Comparison of ENCODE assay signal across 20 mouse cellular contexts in genomic region chr9:54499791-54500190, GRCm38 (mm10). TPM values are rescaled to one million over a fixed set of nuclear protein-coding genes. Genes with fewer than 3 reads are reported as not detected.
DNase-seq lines count a peak whose midpoint lies in the region; ATAC-seq and TF ChIP-seq lines count a peak whose summit lies in the region.
"Had no signal": no experiment of that assay in that cellular context is flagged by ENCODE, and none has a peak within 500 bp of the region (broad histone marks: within the 10 kb centered on the region; RNA-seq: fewer than 3 reads in every experiment).

No protein-coding gene starts in this region.

- H3K36me3 ChIP-seq in hindbrain, embryonic 13.5 days: no peaks in the 10 kb centered on the region
- no peaks in the 10 kb centered on the region for H3K36me3 ChIP-seq in hindbrain, embryonic 11.5 days (ENCODE audit: control insufficient read depth, insufficient read depth, low read length)
- no peaks in the 10 kb centered on the region for H3K36me3 ChIP-seq in hindbrain, embryonic 14.5 days (replicated peaks; ENCODE audit: control insufficient read depth, insufficient read depth)
- H3K36me3 ChIP-seq in midbrain, embryonic 16.5 days (ENCODE audit: control insufficient read depth, insufficient read depth, low read length): no peaks in the 10 kb centered on the region
- H3K36me3 ChIP-seq: embryonic facial prominence, embryonic 15.5 days; stomach, embryonic 15.5 days had no signal

- peak overlapping the region; percentile 60 for H3K9ac ChIP-seq in hindbrain, embryonic 13.5 days
- no peak overlapping the region for H3K9ac ChIP-seq in hindbrain, embryonic 11.5 days (ENCODE audit: low read depth, low read length)
- H3K9ac ChIP-seq in hindbrain, embryonic 14.5 days: peak overlapping the region; percentile 98
- no peak overlapping the region for H3K9ac ChIP-seq in midbrain, embryonic 16.5 days (ENCODE audit: low read depth, low read length)
- H3K9ac ChIP-seq: embryonic facial prominence, embryonic 15.5 days; liver, embryonic 14.5 days; stomach, embryonic 15.5 days had no signal

- H3K4me2 ChIP-seq in hindbrain, embryonic 13.5 days: peak overlapping the region; percentile 63
- H3K4me2 ChIP-seq in hindbrain, embryonic 11.5 days (replicated peaks; ENCODE audit: low read depth, low read length): no peak overlapping the region
- peak overlapping the region; percentile 70 for H3K4me2 ChIP-seq in hindbrain, embryonic 14.5 days (replicated peaks)
- peak overlapping the region; percentile 70 for H3K4me2 ChIP-seq in midbrain, embryonic 16.5 days (ENCODE audit: low read length)

- TF ChIP-seq POLR2A in cerebellum, adult 2 months (IDR thresholded peaks at IDR 0.05; ENCODE audit: borderline replicate concordance, insufficient read depth, low read length): no peak

- no peaks in the 10 kb centered on the region for H3K27me3 ChIP-seq in cerebellum, adult 2 months (ENCODE audit: control insufficient read depth, insufficient read depth, low read length)
- no peaks in the 10 kb centered on the region for H3K27me3 ChIP-seq in hindbrain, embryonic 13.5 days
- H3K27me3 ChIP-seq in hindbrain, embryonic 11.5 days (ENCODE audit: control insufficient read depth, insufficient read depth, low read length): 0 out of 2 replicates have a peak, but pooled peaks cover 3% of the 10 kb centered on the region
- no peaks in the 10 kb centered on the region for H3K27me3 ChIP-seq in hindbrain, embryonic 14.5 days (ENCODE audit: control insufficient read depth, insufficient read depth, low read length)
- H3K27me3 ChIP-seq in midbrain, embryonic 16.5 days (ENCODE audit: control insufficient read depth, insufficient read depth, low read depth, low read length): no peaks in the 10 kb centered on the region

- DNase-seq in cerebellum, adult 2 months: peak in 1 of 2 experiments; percentile 28
- DNase-seq in cerebellum, postnatal 4 days (ENCODE audit: low spot score in 2 of 2): no peak
- no peak for DNase-seq in hindbrain, embryonic 11.5 days (ENCODE audit: low spot score)
- DNase-seq in hindbrain, embryonic 14.5 days (ENCODE audit: low spot score): no peak
- no peak for DNase-seq in adrenal gland, postnatal 36 days
- DNase-seq in kidney, postnatal 14 days: no peak
- DNase-seq: layer of hippocampus, adult 9-11 months; left cerebral cortex, postnatal 4 days; lung, postnatal 10 days; thymus, postnatal 25 days had no signal

- H3K27ac ChIP-seq in cerebellum, adult 2 months (ENCODE audit: insufficient read depth, low read length): no peak overlapping the region
- H3K27ac ChIP-seq in hindbrain, embryonic 13.5 days: no peak overlapping the region
- H3K27ac ChIP-seq in hindbrain, embryonic 11.5 days (ENCODE audit: low read depth, low read length): no peak overlapping the region
- H3K27ac ChIP-seq in hindbrain, embryonic 14.5 days: no peak overlapping the region
- no peak overlapping the region for H3K27ac ChIP-seq in midbrain, embryonic 16.5 days (ENCODE audit: low read length)
- H3K27ac ChIP-seq: embryonic facial prominence, embryonic 15.5 days; liver, embryonic 14.5 days; stomach, embryonic 15.5 days had no signal

- peaks cover 5% of the 10 kb centered on the region for H3K4me1 ChIP-seq in cerebellum, adult 2 months (ENCODE audit: control insufficient read depth, insufficient read depth, low read length)
- peaks cover 30% of the 10 kb centered on the region for H3K4me1 ChIP-seq in hindbrain, embryonic 13.5 days (replicated peaks)
- no peaks in the 10 kb centered on the region for H3K4me1 ChIP-seq in hindbrain, embryonic 11.5 days (replicated peaks; ENCODE audit: control insufficient read depth, insufficient read depth, low read length)
- H3K4me1 ChIP-seq in hindbrain, embryonic 14.5 days (replicated peaks; ENCODE audit: control insufficient read depth, insufficient read depth, low read length): peaks cover 23% of the 10 kb centered on the region
- peaks cover 28% of the 10 kb centered on the region for H3K4me1 ChIP-seq in midbrain, embryonic 16.5 days (ENCODE audit: control insufficient read depth, insufficient read depth, low read length)
- H3K4me1 ChIP-seq: embryonic facial prominence, embryonic 15.5 days; stomach, embryonic 15.5 days had no signal

- no peaks in the 10 kb centered on the region for H3K9me3 ChIP-seq in hindbrain, embryonic 13.5 days
- no peaks in the 10 kb centered on the region for H3K9me3 ChIP-seq in hindbrain, embryonic 11.5 days (ENCODE audit: control insufficient read depth, low read length)
- H3K9me3 ChIP-seq in hindbrain, embryonic 14.5 days (ENCODE audit: control insufficient read depth, low read length): no peaks in the 10 kb centered on the region
- no peaks in the 10 kb centered on the region for H3K9me3 ChIP-seq in midbrain, embryonic 16.5 days (replicated peaks; ENCODE audit: control insufficient read depth, low read length, poor library complexity, severe bottlenecking)
- H3K9me3 ChIP-seq: embryonic facial prominence, embryonic 15.5 days; stomach, embryonic 15.5 days had no signal

- H3K4me3 ChIP-seq in cerebellum, adult 2 months (replicated peaks; ENCODE audit: insufficient read depth, low read depth, low read length): peak overlapping the region; percentile 53
- H3K4me3 ChIP-seq in hindbrain, embryonic 13.5 days: peak overlapping the region; percentile 89
- H3K4me3 ChIP-seq in hindbrain, embryonic 11.5 days (ENCODE audit: low read depth, low read length): no peak overlapping the region
- peak overlapping the region; percentile 97 for H3K4me3 ChIP-seq in hindbrain, embryonic 14.5 days (replicated peaks; ENCODE audit: low read length)
- peak overlapping the region; percentile 94 for H3K4me3 ChIP-seq in midbrain, embryonic 16.5 days (ENCODE audit: low read depth, low read length)

- TF ChIP-seq CTCF in cerebellum, adult 2 months (IDR thresholded peaks at IDR 0.05; ENCODE audit: borderline replicate concordance, insufficient read depth, low read depth, low read length): no peak

- 48% methylated on average over 3 of the region's 3 CpGs for WGBS in cerebellum, adult 2 months
- WGBS in hindbrain, embryonic 13.5 days: 77% methylated on average over 3 of the region's 3 CpGs
- WGBS in hindbrain, embryonic 11.5 days: 79% methylated on average over 3 of the region's 3 CpGs
- WGBS in hindbrain, embryonic 14.5 days: 72% methylated on average over 3 of the region's 3 CpGs
- WGBS in midbrain, embryonic 16.5 days: 85% methylated on average over 3 of the region's 3 CpGs

- ATAC-seq in hindbrain, embryonic 13.5 days (ENCODE audit: low FRiP score): no peak
- ATAC-seq in hindbrain, embryonic 11.5 days (ENCODE audit: low FRiP score): no peak
- no peak for ATAC-seq in hindbrain, embryonic 14.5 days (ENCODE audit: low FRiP score)
- no peak for ATAC-seq in midbrain, embryonic 16.5 days

RNA-seq across cellular contexts. Expression of gene Dmxl2, which starts 1.6 kb away (rescaled TPM):
- polyA plus RNA-seq in cerebellum, adult 2 months (2012; rRNA removed): 97.9 and 98.9 TPM in 2 replicates
- 43.3 and 44.0 TPM in 2 replicates for polyA plus RNA-seq in hindbrain, embryonic 13.5 days (2015; fragmentation: Nextera tagmentation; extraction: Ambion mirVana)
- polyA plus RNA-seq in hindbrain, embryonic 11.5 days (2014; fragmentation: Nextera tagmentation; extraction: Ambion mirVana): 19.4 and 25.8 TPM in 2 replicates
- polyA plus RNA-seq in hindbrain, embryonic 14.5 days (2014; fragmentation: Nextera tagmentation; extraction: Ambion mirVana): 71.2 and 71.8 TPM in 2 replicates
- polyA plus RNA-seq in midbrain, embryonic 16.5 days (2015; fragmentation: Nextera tagmentation; extraction: Ambion mirVana): 53.4 and 59.3 TPM in 2 replicates
- total RNA-seq in adrenal gland, postnatal 36 days (2021): 10 to 100 TPM; 14.3 to 16.0 TPM

RNA-seq across cellular contexts. Expression of gene Sh2d7, which starts 39.0 kb away (rescaled TPM):
- not detected in 2 replicates for polyA plus RNA-seq in cerebellum, adult 2 months (2012; rRNA removed)
- 0.08 TPM in 1 of 2 replicates, not detected in the other for polyA plus RNA-seq in hindbrain, embryonic 13.5 days (2015; fragmentation: Nextera tagmentation; extraction: Ambion mirVana)
- 0.08 and 0.18 TPM in 2 replicates for polyA plus RNA-seq in hindbrain, embryonic 11.5 days (2014; fragmentation: Nextera tagmentation; extraction: Ambion mirVana)
- not detected in 2 replicates for polyA plus RNA-seq in hindbrain, embryonic 14.5 days (2014; fragmentation: Nextera tagmentation; extraction: Ambion mirVana)
- not detected in 2 replicates for polyA plus RNA-seq in midbrain, embryonic 16.5 days (2015; fragmentation: Nextera tagmentation; extraction: Ambion mirVana)
- total RNA-seq in adrenal gland, postnatal 36 days (2021): not detected
- total RNA-seq: common myeloid progenitor, adult 5-6 weeks; left cerebral cortex, postnatal 4 days had no signal
- polyA plus RNA-seq: gonadal fat pad, adult 2 months; heart, embryonic 16.5 days; intestine, embryonic 14.5 days; kidney, embryonic 16.5 days; liver, embryonic 14.5 days; stomach, embryonic 15.5 days had no signal

Comparison
In these comparisons a context has a peak if more than half of its experiments do, and no peak if none do; other contexts are left out.
1. H3K9ac ChIP-seq: peak in hindbrain, embryonic 13.5 days (single experiment) and hindbrain, embryonic 14.5 days (single experiment); none in hindbrain, embryonic 11.5 days (single experiment) and midbrain, embryonic 16.5 days (single experiment).